Mouse (Mus musculus) bone marrow, adult 2 months (tissue): ENCODE measurements at regions not wholly inside any gene's neighbourhood (a gene's known extent, or its start where the extent isn't known, plus 50 kb on each side); places are given as distances from the start of the nearest gene placed in this dataset.

Source experiments
- CTCF ChIP-seq: fragments of 200-500 bp; IDR thresholded peaks from 2 replicates; pipeline ENCODE4 v1.5.1; 2011; ENCODE audit warnings: low read length, control low read depth; ENCODE audit not compliant: control insufficient read depth, insufficient read depth
- POLR2A ChIP-seq: fragments of 200-500 bp; IDR thresholded peaks from 2 replicates; pipeline ENCODE4 v1.6.1; 2011; ENCODE audit warnings: low read depth, mild to moderate bottlenecking, control low read depth, low read length, borderline replicate concordance; ENCODE audit not compliant: control insufficient read depth

DNA sequence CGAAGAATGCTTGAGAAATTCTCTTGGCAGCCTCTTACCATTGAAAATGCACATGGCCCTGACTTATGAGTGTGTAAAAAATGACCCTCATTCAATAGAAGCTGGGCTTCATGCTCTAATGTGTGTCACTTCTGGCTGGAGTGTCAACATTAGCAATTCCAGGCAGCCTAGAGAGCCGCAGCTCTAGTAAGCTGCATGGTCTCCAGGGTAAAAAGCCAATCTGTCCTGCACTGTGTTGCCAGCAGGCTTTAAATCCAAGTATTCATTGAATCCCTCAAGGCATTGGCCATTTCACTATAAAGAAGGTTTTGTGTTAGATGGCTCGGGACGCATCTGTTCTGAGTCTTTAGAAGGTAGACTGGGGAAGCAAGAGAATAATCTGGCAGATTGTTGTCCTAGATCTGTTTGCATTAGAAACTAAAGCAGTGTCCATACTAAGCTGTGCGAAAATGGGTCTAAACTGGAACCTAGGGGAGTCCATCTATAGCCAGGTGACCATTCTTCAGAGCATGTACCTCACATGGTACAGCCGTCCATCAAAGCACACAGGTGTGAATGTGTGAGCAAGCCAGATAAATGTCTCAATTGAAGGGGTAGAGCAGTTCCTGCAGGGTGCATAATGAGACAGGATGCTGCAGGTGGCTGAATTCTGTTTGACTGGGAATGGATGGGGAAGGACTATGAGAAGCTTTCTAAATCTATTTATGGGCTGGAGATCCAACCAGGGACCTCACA is 189.6 kb downstream of the Smoc2 start:
- no peak for TF ChIP-seq POLR2A
- no peak for TF ChIP-seq CTCF
